Mouse (Mus musculus) kidney, postnatal 4 days (tissue): Measurements from ENCODE around the gene Bglap3.

Source experiments
- DNase-seq, 2 experiments: peaks; one replicate each; pipeline ENCODE4 v3.0.0; 2021; ENCODE audit warnings: mixed read lengths in 2 of 2

Gene Bglap3

GRCm38 (mm10) chr3:88334902-88335435 lies 37.6 kb downstream of the Bglap3 start:
- no peak for DNase-seq

GRCm38 (mm10) chr3:88334029-88334658 lies 38.4 kb downstream of the Bglap3 start:
- peak; percentile 17 to 43 for DNase-seq

GRCm38 (mm10) chr3:88331282-88331681 lies 41.3 kb downstream of the Bglap3 start:
- peak; percentile 33 to 55 for DNase-seq

- DNase-seq, result no peak
Observed at GRCm38 (mm10) chr3:88328956-88329355, 43.6 kb downstream of the Bglap3 start.

- DNase-seq, result peak; percentile 68 to 78
Observed at GRCm38 (mm10) chr3:88324951-88325405, 47.6 kb downstream of the Bglap3 start, which contains the start of gene Glmp. Gene Glmp, plus strand, starts transcription at chr3:88325023.
